Mouse (Mus musculus): ENCODE data around the gene Vmn1r54. TPM values are rescaled to one million over a fixed set of nuclear protein-coding genes. Genes with fewer than 3 reads are reported as not detected.
"Not testable (repeated sequence)": the region's sequence is repeated elsewhere in the genome, so short reads cannot be mapped to it uniquely, and the experiment has no call there.

Vmn1r54 gene
- polyA plus RNA-seq (2021): not detected

- ChIA-PET CTCF (interaction anchor here (1.2 kb wide), 1 partner anchor 199 kb away, joined by 3 read pairs; no protein-coding TSS in a partner anchor), POLR2A (no interaction called here)
- no peak for TF ChIP-seq CTCF (IDR thresholded peaks at IDR 0.05)
- in situ Hi-C loops (cut with MboI; ENCODE audit: low pct_unique_long_range_greater_than_20kb): no loop called here
- ATAC-seq (no peak), DNase-seq (ENCODE audit: low read depth, low spot score) (no peak)
- H3K27me3 ChIP-seq: no peaks in the 10 kb centered on the region
Observed at GRCm38 (mm10) chr6:90246000-90246399, at the start of gene Vmn1r54. TSS of gene Vmn1r54 (plus strand) at chr6:90246300.

GRCm38 (mm10) chr6:90202493-90202892 lies 43.6 kb upstream of the Vmn1r54 start, which contains the start of gene V1ra8:
TSS of gene V1ra8 (plus strand) at chr6:90202793.
- ATAC-seq; DNase-seq (ENCODE audit: low read depth, low spot score); CTCF ChIA-PET; POLR2A ChIA-PET; in situ Hi-C loops (cut with MboI; ENCODE audit: low pct_unique_long_range_greater_than_20kb); H3K27me3 ChIP-seq: not testable (repeated sequence)

GRCm38 (mm10) chr6:90224338-90224737 lies 21.8 kb upstream of the Vmn1r54 start, which contains the start of gene Vmn1r53:
TSS of gene Vmn1r53 (minus strand) at chr6:90224438.
- in situ Hi-C loops (cut with MboI; ENCODE audit: low pct_unique_long_range_greater_than_20kb): no loop called here

GRCm38 (mm10) chr6:90232114-90232513 lies 14.0 kb upstream of the Vmn1r54 start:
- ATAC-seq: peak; percentile 92
- POLR2A ChIA-PET; DNase-seq (ENCODE audit: low read depth, low spot score); CTCF ChIA-PET; H3K27me3 ChIP-seq; in situ Hi-C loops (cut with MboI; ENCODE audit: low pct_unique_long_range_greater_than_20kb): not testable (repeated sequence)

More at GRCm38 (mm10) chr6:90224338-90224737, 21.8 kb upstream of the Vmn1r54 start, which contains the start of gene Vmn1r53:
- no peaks in the 10 kb centered on the region for H3K27me3 ChIP-seq
- TF ChIP-seq CTCF (IDR thresholded peaks at IDR 0.05): no peak
- CTCF ChIA-PET: no interaction called here
- DNase-seq (ENCODE audit: low read depth, low spot score) (no peak), ATAC-seq (no peak)
- POLR2A ChIA-PET: no interaction called here

GRCm38 (mm10) chr6:90232681-90233080 lies 13.4 kb upstream of the Vmn1r54 start:
- no peak for DNase-seq (ENCODE audit: low read depth, low spot score)
- in situ Hi-C loops (cut with MboI; ENCODE audit: low pct_unique_long_range_greater_than_20kb): no loop called here

GRCm38 (mm10) chr6:90244019-90244418 lies 2.1 kb upstream of the Vmn1r54 start:
- ATAC-seq: peak; percentile 84
- TF ChIP-seq CTCF (IDR thresholded peaks at IDR 0.05): no peak
- ChIA-PET POLR2A (no interaction called here), CTCF (no interaction called here)
- DNase-seq (ENCODE audit: low read depth, low spot score): peak; percentile 69
- in situ Hi-C loops (cut with MboI; ENCODE audit: low pct_unique_long_range_greater_than_20kb): no loop called here
- H3K27me3 ChIP-seq: no peaks in the 10 kb centered on the region

More at GRCm38 (mm10) chr6:90232681-90233080, 13.4 kb upstream of the Vmn1r54 start:
- ChIA-PET CTCF (no interaction called here), POLR2A (no interaction called here)
- ATAC-seq: no peak
- TF ChIP-seq CTCF (IDR thresholded peaks at IDR 0.05): no peak
- no peaks in the 10 kb centered on the region for H3K27me3 ChIP-seq

- no peak for DNase-seq (ENCODE audit: low read depth, low spot score)
- ChIA-PET POLR2A (no interaction called here), CTCF (interaction anchor here (0.6 to 2.1 kb wide), 8 partner anchors 12 to 615 kb away, joined by 3 to 7 read pairs (median 4); no protein-coding TSS in a partner anchor)
- H3K27me3 ChIP-seq: no peaks in the 10 kb centered on the region
- peak; percentile 65 for TF ChIP-seq CTCF (IDR thresholded peaks at IDR 0.05)
- ATAC-seq: no peak
- in situ Hi-C loops (cut with MboI; ENCODE audit: low pct_unique_long_range_greater_than_20kb): no loop called here
Observed at GRCm38 (mm10) chr6:90288265-90288664, 42.2 kb downstream of the Vmn1r54 start.

- DNase-seq (ENCODE audit: low read depth, low spot score): no peak
- POLR2A ChIA-PET: no interaction called here
- no peak for ATAC-seq
- no peak for TF ChIP-seq CTCF (IDR thresholded peaks at IDR 0.05)
- H3K27me3 ChIP-seq: no peaks in the 10 kb centered on the region
- CTCF ChIA-PET: interaction anchor here (1.0 kb wide), 1 partner anchor 26 kb away, joined by 3 read pairs; no protein-coding TSS in a partner anchor
- in situ Hi-C loops (cut with MboI; ENCODE audit: low pct_unique_long_range_greater_than_20kb): no loop called here
Observed at GRCm38 (mm10) chr6:90300919-90301318, 54.8 kb downstream of the Vmn1r54 start, which contains the start of gene BC048671. TSS of gene BC048671 (plus strand) at chr6:90301219.

GRCm38 (mm10) chr6:90306315-90306975 lies 60.3 kb downstream of the Vmn1r54 start:
- no peak for ATAC-seq
- in situ Hi-C loops (cut with MboI; ENCODE audit: low pct_unique_long_range_greater_than_20kb): no loop called here
- TF ChIP-seq CTCF (IDR thresholded peaks at IDR 0.05): no peak
- CTCF ChIA-PET: interaction anchor here (1.8 to 2.6 kb wide), 2 partner anchors 18 to 626 kb away, joined by 4 to 9 read pairs; no protein-coding TSS in a partner anchor
- POLR2A ChIA-PET: no interaction called here
- DNase-seq (ENCODE audit: low read depth, low spot score): no peak
- H3K27me3 ChIP-seq: no peaks in the 10 kb centered on the region

- no peak for TF ChIP-seq CTCF (IDR thresholded peaks at IDR 0.05)
- in situ Hi-C loops (cut with MboI; ENCODE audit: low pct_unique_long_range_greater_than_20kb): no loop called here
- ChIA-PET POLR2A (no interaction called here), CTCF (no interaction called here)
- DNase-seq (ENCODE audit: low read depth, low spot score) (no peak), ATAC-seq (no peak)
- H3K27me3 ChIP-seq: no peaks in the 10 kb centered on the region
Observed at GRCm38 (mm10) chr6:90308839-90309778, 63.0 kb downstream of the Vmn1r54 start.

GRCm38 (mm10) chr6:90315961-90316360 lies 69.9 kb downstream of the Vmn1r54 start:
- ChIA-PET CTCF (no interaction called here), POLR2A (no interaction called here)
- ATAC-seq (no peak), DNase-seq (ENCODE audit: low read depth, low spot score) (no peak)
- TF ChIP-seq CTCF (IDR thresholded peaks at IDR 0.05): no peak
- in situ Hi-C loops (cut with MboI; ENCODE audit: low pct_unique_long_range_greater_than_20kb): no loop called here
- H3K27me3 ChIP-seq: no peaks in the 10 kb centered on the region

Data from Patski (cell line).